Mouse (Mus musculus) Patski (cell line): ENCODE data around the gene Msi2. TPM values are rescaled to one million over a fixed set of nuclear protein-coding genes. Genes with fewer than 3 reads are reported as not detected.

ENCODE experiments used
- ATAC-seq: fragments of 100-300 bp; one replicate; pipeline ENCODE4 v1.8.0; 2021
- CTCF ChIA-PET: fragments of 350-600 bp; sonication (Branson Sonifier 250); formaldehyde crosslinking; loops from one replicate; lab custom pipeline; 2022; ENCODE audit warnings: inconsistent platforms; lab: Charles Lee
- POLR2A ChIA-PET: fragments of 350-600 bp; sonication (Branson Sonifier 250); formaldehyde crosslinking; loops from one replicate; lab custom pipeline; 2022; ENCODE audit warnings: antibody characterized with exemption, inconsistent platforms; lab: Charles Lee
- DNase-seq: peaks from one replicate; pipeline ENCODE4 v3.0.0-alpha.2; 2011; ENCODE audit warnings: low read depth, low spot score
- H3K27me3 ChIP-seq: fragments of 371-371 bp; one replicate; pipeline ENCODE4 v1.5.1; 2021
- CTCF ChIP-seq: fragments of 100-300 bp; IDR thresholded peaks from one replicate; pipeline ENCODE4 v1.5.1; 2021
- in situ Hi-C: fragments of 300-500 bp; cut with MboI; formaldehyde crosslinking; loops from 3 replicates; pipeline ENCODE4 v1.11.1; 2018; ENCODE audit warnings: low pct_unique_long_range_greater_than_20kb, mixed read lengths
- polyA plus RNA-seq: library from polyadenylated mRNA; unstranded; gene quantifications from one replicate; pipeline ENCODE4 v1.2.3, GENCODE M21; 2021

The Msi2 gene
- polyA plus RNA-seq, 1 experiment from 2014 or later = 72.3 TPM

- TF ChIP-seq CTCF = no peak
- DNase-seq (peak; percentile 70), ATAC-seq (peak; percentile 44)
- in situ Hi-C loops = no loop called here
- ChIA-PET POLR2A (interaction anchor here (0.6 to 2.9 kb wide), 2 partner anchors 11 to 19 kb away, joined by 3 to 11 read pairs; no protein-coding TSS in a partner anchor), CTCF (interaction anchor here (0.9 to 2.0 kb wide), 4 partner anchors 10 to 273 kb away, joined by 3 to 7 read pairs (median 3); no protein-coding TSS in a partner anchor)
- no peaks in the 10 kb centered on the region for H3K27me3 ChIP-seq
Observed at GRCm38 (mm10) chr11:88524790-88525575, 193.3 kb downstream of the Msi2 start.

- TF ChIP-seq CTCF = no peak
- in situ Hi-C loops = no loop called here
- CTCF ChIA-PET = interaction anchor here (0.9 to 2.0 kb wide), 3 partner anchors 10 to 272 kb away, joined by 3 to 7 read pairs (median 3); no protein-coding TSS in a partner anchor
- H3K27me3 ChIP-seq = no peaks in the 10 kb centered on the region
- POLR2A ChIA-PET = interaction anchor here (2.9 kb wide), 1 partner anchor 11 kb away, joined by 11 read pairs; no protein-coding TSS in a partner anchor
- ATAC-seq (no peak), DNase-seq (no peak)
Observed at GRCm38 (mm10) chr11:88524437-88524789, 193.9 kb downstream of the Msi2 start.

- ChIA-PET CTCF (interaction anchor here (1.1 to 2.0 kb wide), 3 partner anchors 9 to 272 kb away, joined by 3 to 7 read pairs (median 3); no protein-coding TSS in a partner anchor), POLR2A (interaction anchor here (2.9 kb wide), 1 partner anchor 10 kb away, joined by 11 read pairs; no protein-coding TSS in a partner anchor)
- ATAC-seq = no peak
- in situ Hi-C loops = no loop called here
- no peak for DNase-seq
- TF ChIP-seq CTCF = no peak
- no peaks in the 10 kb centered on the region for H3K27me3 ChIP-seq
Observed at GRCm38 (mm10) chr11:88523921-88524320, 194.4 kb downstream of the Msi2 start.

GRCm38 (mm10) chr11:88523511-88523910, 194.8 kb downstream of the Msi2 start:
- TF ChIP-seq CTCF = no peak
- ChIA-PET CTCF (interaction anchor here (1.1 to 1.4 kb wide), 2 partner anchors 9 to 30 kb away, joined by 3 read pairs; no protein-coding TSS in a partner anchor), POLR2A (interaction anchor here (2.9 kb wide), 1 partner anchor 10 kb away, joined by 11 read pairs; no protein-coding TSS in a partner anchor)
- no peak for ATAC-seq
- no peak for DNase-seq
- H3K27me3 ChIP-seq = no peaks in the 10 kb centered on the region
- in situ Hi-C loops = no loop called here

DNA sequence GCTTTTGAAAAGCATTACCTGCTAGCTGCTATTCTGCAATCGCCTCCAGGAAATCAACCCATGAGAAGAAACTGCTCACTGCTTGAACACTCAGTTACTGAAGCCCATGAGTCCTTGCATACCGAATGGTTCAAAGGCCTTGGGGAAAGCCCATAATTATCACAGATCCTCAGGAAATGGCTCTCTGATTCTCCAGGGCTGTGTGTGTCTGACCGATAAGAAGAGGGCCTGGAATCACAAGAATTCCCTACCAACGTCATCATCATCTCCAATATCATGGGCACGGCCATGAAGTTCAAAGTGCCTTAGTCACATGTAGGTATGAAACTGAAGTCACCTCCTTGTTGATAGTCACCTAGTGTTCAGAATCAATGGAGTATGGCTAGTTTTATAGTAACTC, 196.2 kb downstream of the Msi2 start:
- ATAC-seq (no peak), DNase-seq (no peak)
- in situ Hi-C loops = no loop called here
- POLR2A ChIA-PET = interaction anchor here (0.6 kb wide), 1 partner anchor 26 kb away, joined by 3 read pairs; no protein-coding TSS in a partner anchor
- CTCF ChIA-PET = interaction anchor here (1.0 kb wide), 1 partner anchor 270 kb away, joined by 3 read pairs; no protein-coding TSS in a partner anchor
- no peak for TF ChIP-seq CTCF
- no peaks in the 10 kb centered on the region for H3K27me3 ChIP-seq

- DNase-seq (no peak), ATAC-seq (no peak)
- CTCF ChIA-PET = no interaction called here
- no peak for TF ChIP-seq CTCF
- POLR2A ChIA-PET = no interaction called here
- H3K27me3 ChIP-seq = no peaks in the 10 kb centered on the region
- in situ Hi-C loops = no loop called here
Observed at GRCm38 (mm10) chr11:88520951-88521730, 197.2 kb downstream of the Msi2 start.

GRCm38 (mm10) chr11:88518361-88518760, 200.0 kb downstream of the Msi2 start:
- in situ Hi-C loops = no loop called here
- ChIA-PET POLR2A (no interaction called here), CTCF (no interaction called here)
- TF ChIP-seq CTCF = no peak
- DNase-seq (no peak), ATAC-seq (no peak)
- H3K27me3 ChIP-seq = no peaks in the 10 kb centered on the region

DNA sequence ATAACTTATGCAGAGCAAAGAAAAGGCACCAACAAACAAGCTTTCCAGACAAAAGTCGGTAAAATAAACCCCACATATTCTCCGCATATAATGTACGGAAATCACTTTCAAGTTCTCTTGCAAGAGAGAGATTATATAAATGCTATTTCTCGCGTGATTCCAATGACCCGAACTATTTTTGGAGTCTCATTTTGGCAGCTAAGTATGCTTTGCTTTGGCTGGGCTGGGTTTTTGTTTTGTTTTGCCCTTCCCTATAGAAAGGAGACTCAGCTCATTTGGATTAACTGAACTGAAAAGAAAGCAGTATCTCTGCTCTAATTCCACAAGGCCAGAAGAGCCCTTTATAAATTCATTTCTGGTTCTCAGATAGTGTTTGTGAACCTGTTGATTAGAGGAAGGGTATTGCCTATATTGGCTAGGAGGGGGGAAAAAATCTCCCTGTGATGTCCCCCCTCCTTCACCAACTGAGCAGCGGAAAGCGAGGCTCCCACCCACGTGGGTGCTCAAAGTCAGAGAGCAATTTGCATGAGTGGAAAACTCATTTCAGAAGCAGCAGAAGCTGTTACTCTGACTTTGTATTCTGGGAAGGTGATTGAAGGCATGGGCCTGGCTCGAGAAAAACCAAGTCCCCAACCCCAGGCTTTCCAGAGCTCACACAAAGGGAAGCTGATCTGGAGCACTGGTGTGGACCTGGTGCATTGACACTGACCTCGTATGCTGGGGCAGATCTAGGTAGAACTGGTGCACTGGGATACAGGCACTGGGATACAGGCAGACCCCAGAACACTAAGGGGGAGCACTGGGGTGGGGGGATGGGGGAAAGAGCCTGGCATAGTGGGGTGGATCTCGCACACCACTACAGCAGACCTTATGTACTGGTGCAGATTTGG, 201.5 kb downstream of the Msi2 start:
- no peak for TF ChIP-seq CTCF

DNA sequence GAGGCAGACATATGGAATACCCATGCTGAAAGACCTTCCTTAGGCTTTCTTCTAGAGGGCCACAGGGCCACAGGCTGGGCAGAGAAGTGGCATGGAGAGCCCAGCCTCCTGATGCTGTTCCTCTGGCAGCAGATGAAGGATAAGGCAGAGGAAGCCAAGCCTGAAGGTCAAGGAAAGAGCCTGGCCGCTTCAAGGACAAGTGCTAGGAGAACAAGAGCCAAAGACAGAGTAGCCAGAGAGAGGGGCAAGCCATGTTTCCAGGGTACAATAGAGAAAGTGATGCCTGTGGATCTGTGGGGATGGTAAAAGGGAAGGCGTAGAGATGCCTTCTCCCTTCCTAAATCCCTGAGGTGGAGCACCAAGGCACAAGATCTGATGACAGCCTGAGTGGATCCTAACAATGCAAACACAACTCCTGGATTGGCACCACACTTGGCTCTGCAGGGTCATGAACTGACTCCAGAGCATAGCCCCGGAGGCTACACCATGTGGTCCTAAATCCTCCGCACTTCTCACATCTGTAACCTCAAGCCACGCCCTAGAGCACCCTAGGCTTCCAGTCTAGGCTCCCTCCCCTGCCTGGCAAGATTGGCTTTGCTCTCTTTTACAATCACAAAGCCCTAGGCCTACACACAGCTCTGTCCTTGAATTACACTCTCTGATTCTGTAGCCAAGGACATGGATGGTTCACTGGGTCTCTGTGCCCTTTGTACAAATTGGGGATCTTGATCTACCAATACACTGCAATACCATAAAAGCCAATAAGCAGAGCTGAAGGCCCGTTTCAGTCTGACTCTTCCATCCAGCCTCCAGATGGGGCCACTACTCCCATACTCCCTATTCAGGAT, 202.4 kb downstream of the Msi2 start:
- CTCF ChIA-PET = interaction anchor here (0.8 to 1.5 kb wide), 2 partner anchors 86 to 99 kb away, joined by 3 read pairs; no protein-coding TSS in a partner anchor
- in situ Hi-C loops = no loop called here
- no peaks in the 10 kb centered on the region for H3K27me3 ChIP-seq
- POLR2A ChIA-PET = interaction anchor here (0.6 kb wide), 1 partner anchor 449 kb away, joined by 4 read pairs; no protein-coding TSS in a partner anchor
- no peak for DNase-seq
- no peak for TF ChIP-seq CTCF
- ATAC-seq = no peak

More for the DNA sequence above, 201.5 kb downstream of the Msi2 start:
- POLR2A ChIA-PET = no interaction called here
- ATAC-seq = no peak
- H3K27me3 ChIP-seq = no peaks in the 10 kb centered on the region
- in situ Hi-C loops = no loop called here
- CTCF ChIA-PET = interaction anchor here (0.8 to 1.5 kb wide), 2 partner anchors 87 to 98 kb away, joined by 3 read pairs; no protein-coding TSS in a partner anchor
- no peak for DNase-seq
